Mouse (Mus musculus) layer of hippocampus, postnatal 36 days (tissue): Measurements from ENCODE around the gene Btbd35f14. TPM values are rescaled to one million over a fixed set of nuclear protein-coding genes. Genes with fewer than 3 reads are reported as not detected.
"Not testable (repeated sequence)": the region's sequence is repeated elsewhere in the genome, so short reads cannot be mapped to it uniquely, and the experiment has no call there.

ENCODE experiments used
- DNase-seq, 2 experiments: peaks; one replicate each; pipeline ENCODE4 v3.0.0; 2022
- total RNA-seq, 2 experiments: library from RNA; stranded (reverse); gene quantifications; 2 replicates each; pipeline ENCODE4 v1.2.3; 2021

Btbd35f14 gene
- total RNA-seq: not detected

DNA sequence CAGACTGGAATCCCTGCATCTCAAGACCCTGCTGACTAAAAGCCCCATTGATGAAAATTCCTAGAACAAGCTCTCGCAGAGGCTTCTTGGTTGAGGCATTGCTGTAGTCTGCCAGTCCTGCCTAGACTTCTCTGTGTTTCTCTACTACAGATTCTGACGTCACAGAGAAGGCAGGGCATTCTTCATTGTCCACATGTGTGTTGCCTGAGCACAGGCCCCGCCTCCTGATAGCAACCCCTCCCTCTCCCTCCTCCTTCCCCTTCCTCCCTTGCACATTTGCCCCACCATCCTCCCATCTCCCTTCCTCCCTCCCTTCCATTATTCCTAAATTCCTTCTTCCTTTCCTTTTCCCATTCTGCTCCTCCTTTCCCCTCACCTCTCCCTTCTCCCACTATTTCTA lies at the start of gene Btbd35f14:
Btbd35f14 (minus strand) TSS at position 101 of the 400 bp plus-strand sequence.
- not testable (repeated sequence) for DNase-seq

DNA sequence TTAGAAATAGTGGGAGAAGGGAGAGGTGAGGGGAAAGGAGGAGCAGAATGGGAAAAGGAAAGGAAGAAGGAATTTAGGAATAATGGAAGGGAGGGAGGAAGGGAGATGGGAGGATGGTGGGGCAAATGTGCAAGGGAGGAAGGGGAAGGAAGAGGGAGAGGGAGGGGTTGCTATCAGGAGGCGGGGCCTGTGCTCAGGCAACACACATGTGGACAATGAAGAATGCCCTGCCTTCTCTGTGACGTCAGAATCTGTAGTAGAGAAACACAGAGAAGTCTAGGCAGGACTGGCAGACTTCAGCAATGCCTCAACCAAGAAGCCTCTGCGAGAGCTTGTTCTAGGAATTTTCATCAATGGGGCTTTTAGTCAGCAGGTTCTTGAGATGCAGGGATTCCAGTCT lies 45.3 kb downstream of the Btbd35f14 start, which contains the start of gene Btbd35f13:
Btbd35f13 (plus strand) TSS at position 301 of the 400 bp plus-strand sequence.
- DNase-seq: not testable (repeated sequence)

Other genes starting within 250 kb of the Btbd35f14 start
- not detected for gene Btbd35f15, start 125.0 kb downstream of the Btbd35f14 start, total RNA-seq
- gene Btbd35f13, start 45.2 kb downstream of the Btbd35f14 start, total RNA-seq: not detected